Mouse (Mus musculus) ES-E14 (cell line): ENCODE measurements around the gene Hpd. TPM values are rescaled to one million over a fixed set of nuclear protein-coding genes. Genes with fewer than 3 reads are reported as not detected.
A peak's percentile ranks its signal among the peaks of the same experiment; 100 is the strongest.

Source experiments
- DNase-seq: peaks from one replicate; pipeline ENCODE4 v3.0.0-alpha.2; 2013; ENCODE audit warnings: low read depth, low spot score
- H3K27ac ChIP-seq: 2 replicates; pipeline ENCODE4 v1.5.1; 2012; ENCODE audit warnings: low read depth, mild to moderate bottlenecking, low read length, moderate library complexity, mixed read lengths; ENCODE audit not compliant: poor library complexity, insufficient read depth, severe bottlenecking
- H3K36me3 ChIP-seq: 2 replicates; pipeline ENCODE4 v1.6.1; 2012; ENCODE audit warnings: mild to moderate bottlenecking, low read length, moderate library complexity, mixed read lengths; ENCODE audit not compliant: control insufficient read depth, poor library complexity, insufficient read depth, severe bottlenecking
- H3K4me1 ChIP-seq, 2 experiments: fragments of 150-350 bp in 1 of 2; sonication (generic) in 1 of 2; 2 replicates each; pipeline ENCODE4 v1.6.1; 2012; ENCODE audit warnings: low read length in 2 of 2, mild to moderate bottlenecking in 1 of 2, mixed read lengths in 1 of 2; ENCODE audit not compliant: control insufficient read depth in 2 of 2, insufficient read depth in 2 of 2, poor library complexity in 1 of 2
- H3K4me3 ChIP-seq, 2 experiments: fragments of 150-350 bp in 1 of 2; sonication (generic) in 1 of 2; 2 replicates each; pipeline ENCODE4 v1.5.1; 2012; ENCODE audit warnings: low read length in 2 of 2, low read depth in 1 of 2, mild to moderate bottlenecking in 1 of 2, mixed read lengths in 1 of 2; ENCODE audit not compliant: insufficient read depth in 1 of 2, poor library complexity in 1 of 2, severe bottlenecking in 1 of 2
- H3K9ac ChIP-seq: 2 replicates; pipeline ENCODE4 v1.6.1; 2012; ENCODE audit warnings: low read depth, mild to moderate bottlenecking, low read length, mixed read lengths; ENCODE audit not compliant: poor library complexity, insufficient read depth, severe bottlenecking
- H3K9me3 ChIP-seq: fragments of 150-350 bp; sonication (generic); 2 replicates; pipeline ENCODE4 v1.6.1; 2012; ENCODE audit warnings: low read depth, mild to moderate bottlenecking, low read length; ENCODE audit not compliant: control insufficient read depth, insufficient read depth
- CHD2 ChIP-seq: IDR thresholded peaks from 2 replicates; pipeline ENCODE4 v1.6.1; 2014; ENCODE audit warnings: mild to moderate bottlenecking, low read depth, low read length, inconsistent platforms
- HCFC1 ChIP-seq: IDR thresholded peaks from 2 replicates; pipeline ENCODE4 v1.6.1; 2012; ENCODE audit warnings: low read length, inconsistent platforms, borderline replicate concordance; ENCODE audit not compliant: insufficient read depth
- MAFK ChIP-seq: IDR thresholded peaks from 2 replicates; pipeline ENCODE4 v1.6.1; 2014; ENCODE audit warnings: mild to moderate bottlenecking, low read depth, low read length, inconsistent platforms; ENCODE audit not compliant: insufficient read depth
- ZC3H11A ChIP-seq: IDR thresholded peaks from 2 replicates; pipeline ENCODE4 v1.6.1; 2012; ENCODE audit warnings: low read depth, mild to moderate bottlenecking, inconsistent platforms, low read length, borderline replicate concordance
- ZNF384 ChIP-seq: IDR thresholded peaks from 2 replicates; pipeline ENCODE4 v1.6.1; 2012; ENCODE audit warnings: low read depth, low read length, inconsistent platforms
- in situ Hi-C, 2 experiments: fragments of 600-800 bp; cut with MboI; formaldehyde crosslinking; loops; one replicate each; pipeline ENCODE4 v1.15.1; 2025; ENCODE audit warnings: low sequenced_read_pairs in 2 of 2, inconsistent platforms in 1 of 2; ENCODE audit not compliant: unreplicated experiment in 2 of 2
- total RNA-seq: library from RNA; depleted of rRNA; stranded (reverse); fragments of 300-350 nt; gene quantifications from 2 replicates; pipeline ENCODE4 v1.2.3, GENCODE M21; 2012; rRNA removed

Gene Hpd
- not detected in 2 replicates for total RNA-seq

- H3K4me1 ChIP-seq: no peaks in the 10 kb centered on the region; a peak in 1 of 4 replicates
- no peak within 1 kb of the TSS for H3K27ac ChIP-seq
- TF ChIP-seq ZNF384 (no peak), HCFC1 (no peak), MAFK (no peak)
- no peak within 1 kb of the TSS for H3K9ac ChIP-seq
- H3K36me3 ChIP-seq: no peaks in the 10 kb centered on the region
- in situ Hi-C loops: no loop called here
- H3K4me3 ChIP-seq: no peak within 1 kb of the TSS
- DNase-seq: no peak
- no peaks in the 10 kb centered on the region for H3K9me3 ChIP-seq
Measured at GRCm38 (mm10) chr5:123182651-123183050, at the start of gene Hpd. TSS of gene Hpd (minus strand) at chr5:123182727.

DNA sequence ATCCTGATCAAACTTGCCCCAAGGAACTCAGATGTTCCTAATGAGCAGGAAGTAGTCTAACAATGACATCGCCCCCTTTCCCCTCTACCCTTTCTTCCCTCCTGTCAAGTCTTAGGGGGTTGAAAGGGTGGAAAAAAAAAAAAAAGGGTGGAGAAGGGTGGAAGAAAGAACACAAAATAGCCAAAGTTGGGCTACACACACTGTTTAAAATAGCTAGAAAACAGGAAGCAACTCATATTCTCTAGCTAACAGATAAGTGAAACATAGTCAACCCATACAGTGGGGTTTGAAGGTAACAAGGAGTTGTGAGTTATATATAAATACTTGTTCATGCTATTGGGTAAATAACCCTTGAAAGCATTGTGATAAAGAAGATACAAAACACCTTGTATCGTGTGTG is 49.7 kb upstream of the Hpd start:
- no peak overlapping the region for H3K9ac ChIP-seq
- TF ChIP-seq CHD2 (no peak), MAFK (no peak), HCFC1 (no peak), ZNF384 (no peak), ZC3H11A (no peak)
- DNase-seq: no peak
- in situ Hi-C loops: no loop called here
- no peak overlapping the region for H3K4me3 ChIP-seq
- H3K4me1 ChIP-seq: peaks cover 1 to 3% of the 10 kb centered on the region in 2 experiments; a peak in 1 of 4 replicates
- H3K27ac ChIP-seq: no peak overlapping the region
- H3K36me3 ChIP-seq: no peaks in the 10 kb centered on the region
- no peaks in the 10 kb centered on the region for H3K9me3 ChIP-seq

DNA sequence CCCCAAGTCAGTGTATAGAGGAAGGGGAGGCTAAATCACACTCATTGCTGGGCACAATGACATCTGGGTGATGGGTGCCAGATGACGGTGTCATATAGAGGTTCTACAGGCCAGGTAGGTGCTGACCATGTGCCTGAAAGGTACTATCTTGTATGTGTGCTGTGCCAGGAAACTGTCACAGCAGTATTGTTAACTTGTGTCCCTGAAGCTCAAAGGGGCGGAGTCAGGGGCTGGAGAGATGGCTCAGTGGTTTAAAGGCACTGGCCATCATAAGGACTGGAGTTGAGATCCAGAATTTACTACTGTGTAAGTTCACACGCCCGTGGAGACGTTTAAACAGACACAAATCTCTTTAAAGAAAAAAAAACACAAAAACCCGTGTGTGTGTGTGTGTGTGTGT is 46.8 kb upstream of the Hpd start:
- no peak for DNase-seq
- no peak overlapping the region for H3K9ac ChIP-seq
- TF ChIP-seq ZC3H11A (no peak), ZNF384 (no peak), HCFC1 (no peak), MAFK (no peak), CHD2 (no peak)
- H3K36me3 ChIP-seq: no peaks in the 10 kb centered on the region
- H3K9me3 ChIP-seq: no peaks in the 10 kb centered on the region
- H3K4me1 ChIP-seq: peaks cover 1 to 3% of the 10 kb centered on the region in 2 experiments; a peak in 1 of 4 replicates
- in situ Hi-C loops: no loop called here
- no peak overlapping the region for H3K27ac ChIP-seq
- no peak overlapping the region for H3K4me3 ChIP-seq

DNA sequence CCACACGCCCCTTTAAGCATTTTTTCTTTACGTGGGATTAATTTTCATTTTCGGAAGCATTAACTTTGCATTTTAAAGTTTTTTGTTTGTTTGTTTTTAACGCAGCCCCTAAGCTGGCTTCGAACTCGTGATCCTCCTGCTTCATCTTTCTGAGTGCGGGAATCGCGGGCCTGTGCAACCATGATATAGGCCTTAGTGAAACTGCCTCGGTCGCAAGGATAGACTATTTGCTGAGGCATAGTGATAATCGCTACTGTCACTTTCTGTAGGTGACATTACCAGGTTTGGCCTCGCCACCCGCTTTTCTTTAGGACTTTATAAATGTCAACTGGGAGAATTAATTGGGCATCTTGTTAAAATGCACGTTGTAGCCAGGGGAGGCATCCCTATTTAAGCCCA is 46.0 kb upstream of the Hpd start:
- H3K4me1 ChIP-seq: peaks cover 1 to 3% of the 10 kb centered on the region in 2 experiments; a peak in 1 of 4 replicates
- DNase-seq: no peak
- H3K4me3 ChIP-seq: peak overlapping the region; percentile 84 to 100
- in situ Hi-C loops: no loop called here
- TF ChIP-seq MAFK: no peak
- no peak for TF ChIP-seq HCFC1
- no peak for TF ChIP-seq CHD2
- TF ChIP-seq ZNF384: no peak
- no peak for TF ChIP-seq ZC3H11A
- peak overlapping the region; percentile 99 for H3K9ac ChIP-seq
- H3K36me3 ChIP-seq: no peaks in the 10 kb centered on the region
- H3K27ac ChIP-seq: no peak overlapping the region
- no peaks in the 10 kb centered on the region for H3K9me3 ChIP-seq
